Mouse (Mus musculus) hindbrain, postnatal 0 days (tissue): Measurements from ENCODE around the gene Atp13a2. TPM values are rescaled to one million over a fixed set of nuclear protein-coding genes. Genes with fewer than 3 reads are reported as not detected.

Experiments
- ATAC-seq: fragments of 200-750 bp; cut with Nextera tagmentation; 2 replicates; pipeline ENCODE4 v1.8.0; 2017; ENCODE audit warnings: mild to moderate bottlenecking, moderate TSS enrichment, moderate library complexity
- DNase-seq: peaks from one replicate; pipeline ENCODE4 v3.0.0-alpha.2; 2015; ENCODE audit warnings: low spot score
- H3K27ac ChIP-seq: fragments of 300-500 bp; sonication (generic); 2 replicates; pipeline ENCODE4 v1.5.1; 2014; ENCODE audit warnings: mild to moderate bottlenecking
- H3K27me3 ChIP-seq: fragments of 300-500 bp; sonication (generic); 2 replicates; pipeline ENCODE4 v1.6.1; 2014; ENCODE audit warnings: low read length, mixed read lengths; ENCODE audit not compliant: insufficient read depth
- H3K36me3 ChIP-seq: fragments of 300-500 bp; sonication (generic); 2 replicates; pipeline ENCODE4 v1.6.1; 2014; ENCODE audit warnings: low read length, mixed read lengths; ENCODE audit not compliant: insufficient read depth
- H3K4me1 ChIP-seq: fragments of 300-500 bp; sonication (generic); 2 replicates; pipeline ENCODE4 v1.6.1; 2014; ENCODE audit warnings: antibody characterized with exemption, low read length, mixed read lengths; ENCODE audit not compliant: insufficient read depth
- H3K4me2 ChIP-seq: fragments of 300-500 bp; sonication (generic); 2 replicates; pipeline ENCODE4 v1.6.1; 2014; ENCODE audit warnings: low read depth, mild to moderate bottlenecking, low read length, moderate library complexity, mixed read lengths
- H3K4me3 ChIP-seq: fragments of 300-500 bp; sonication (generic); 2 replicates; pipeline ENCODE4 v1.5.1; 2014; ENCODE audit warnings: low read length
- H3K9ac ChIP-seq: fragments of 300-500 bp; sonication (generic); replicated peaks from 2 replicates; pipeline ENCODE4 v1.6.1; 2014; ENCODE audit warnings: mild to moderate bottlenecking, low read length, moderate library complexity, mixed read lengths
- H3K9me3 ChIP-seq: fragments of 300-500 bp; sonication (generic); 2 replicates; pipeline ENCODE4 v1.6.1; 2016; ENCODE audit warnings: low read length, mixed read lengths
- CTCF ChIP-seq: IDR thresholded peaks from 2 replicates; pipeline ENCODE4 v1.5.1; 2016; ENCODE audit warnings: antibody characterized with exemption, control low read depth, low read depth
- WGBS: fragments of 180-500 bp; shearing (Covaris S2); extraction: QIAGEN DNeasy Blood & Tissue Kit; methylation state at CpG from one replicate; pipeline ENCODE4 v1.1.7; 2014; 5-methylcytosine and 5-hydroxymethylcytosine counted together
- polyA plus RNA-seq: library from polyadenylated mRNA; unstranded; fragments of >200 nt; fragmentation: Nextera tagmentation; extraction: Ambion mirVana; gene quantifications from 2 replicates; pipeline ENCODE4 v1.2.1, GENCODE M21; 2015
- total RNA-seq: library from RNA; depleted of rRNA; stranded (reverse); fragments of >200 nt; gene quantifications from 2 replicates; pipeline ENCODE4 v1.2.3, GENCODE M21; 2014

The Atp13a2 gene
- total and polyA plus RNA-seq, 2 experiments from 2014 or later, result 166 to 435 TPM

- H3K27ac ChIP-seq, result no peak overlapping the region
- H3K4me2 ChIP-seq, result no peak overlapping the region
- no peak for TF ChIP-seq CTCF
- H3K27me3 ChIP-seq, result no peaks in the 10 kb centered on the region
- H3K9me3 ChIP-seq, result no peaks in the 10 kb centered on the region
- H3K4me1 ChIP-seq, result peaks cover 12% of the 10 kb centered on the region
- 67% methylated on average over 8 of the region's 8 CpGs for WGBS
- no peak for ATAC-seq
- H3K4me3 ChIP-seq, result no peak overlapping the region
- no peak for DNase-seq
- H3K36me3 ChIP-seq, result peaks cover 9% of the 10 kb centered on the region; the same call in 1 of the 2 replicates
- H3K9ac ChIP-seq, result no peak overlapping the region
These were observed 27.4 kb downstream of the Atp13a2 start for GRCm38 (mm10) chr4:141014114-141014513.

- Histone ChIP-seq H3K36me3 (peaks cover 9% of the 10 kb centered on the region; the same call in 1 of the 2 replicates), H3K4me1 (peaks cover 12% of the 10 kb centered on the region), H3K9ac (no peak overlapping the region), H3K9me3 (no peaks in the 10 kb centered on the region), H3K4me2 (no peak overlapping the region), H3K4me3 (no peak overlapping the region), H3K27me3 (no peaks in the 10 kb centered on the region), H3K27ac (no peak overlapping the region)
- 93% methylated on average over 11 of the region's 11 CpGs for WGBS
- DNase-seq (no peak), ATAC-seq (no peak)
- no peak for TF ChIP-seq CTCF
These were observed 28.2 kb downstream of the Atp13a2 start for GRCm38 (mm10) chr4:141014856-141015255.

- Histone ChIP-seq H3K9me3 (no peaks in the 10 kb centered on the region), H3K4me3 (no peak overlapping the region), H3K27ac (no peak overlapping the region), H3K36me3 (peaks cover 9% of the 10 kb centered on the region; the same call in 1 of the 2 replicates), H3K4me2 (no peak overlapping the region), H3K4me1 (peaks cover 13% of the 10 kb centered on the region), H3K9ac (no peak overlapping the region), H3K27me3 (no peaks in the 10 kb centered on the region)
- DNase-seq (no peak), ATAC-seq (no peak)
- no peak for TF ChIP-seq CTCF
- 59% methylated on average over 7 of the region's 7 CpGs for WGBS
These were observed 28.7 kb downstream of the Atp13a2 start for GRCm38 (mm10) chr4:141015356-141015755.

GRCm38 (mm10) chr4:141016311-141016710, 29.6 kb downstream of the Atp13a2 start:
- no peak overlapping the region for H3K4me2 ChIP-seq
- no peak overlapping the region for H3K4me3 ChIP-seq
- no peaks in the 10 kb centered on the region for H3K9me3 ChIP-seq
- no peak overlapping the region for H3K9ac ChIP-seq
- no peaks in the 10 kb centered on the region for H3K27me3 ChIP-seq
- DNase-seq, result no peak
- peaks cover 17% of the 10 kb centered on the region for H3K4me1 ChIP-seq
- ATAC-seq, result no peak
- peaks cover 9% of the 10 kb centered on the region; the same call in 1 of the 2 replicates for H3K36me3 ChIP-seq
- 81% methylated on average over 9 of the region's 9 CpGs for WGBS
- peak overlapping the region; percentile 5; the same call in 1 of the 2 replicates for H3K27ac ChIP-seq
- no peak for TF ChIP-seq CTCF

- Histone ChIP-seq H3K36me3 (peaks cover 9% of the 10 kb centered on the region; the same call in 1 of the 2 replicates), H3K4me3 (no peak overlapping the region), H3K27me3 (no peaks in the 10 kb centered on the region), H3K4me2 (no peak overlapping the region), H3K9ac (no peak overlapping the region), H3K4me1 (peaks cover 13% of the 10 kb centered on the region; the same call in 1 of the 2 replicates), H3K9me3 (no peaks in the 10 kb centered on the region), H3K27ac (no peak overlapping the region)
- no peak for TF ChIP-seq CTCF
- 76% methylated on average over 29 of the region's 29 CpGs for WGBS
- ATAC-seq, result no peak
- DNase-seq, result no peak
These were observed 31.2 kb downstream of the Atp13a2 start for GRCm38 (mm10) chr4:141017657-141018436.

- DNase-seq (no peak), ATAC-seq (no peak)
- peak overlapping the region; percentile 81; the same call in 1 of the 2 replicates for H3K27ac ChIP-seq
- no peak overlapping the region for H3K4me3 ChIP-seq
- peaks cover 13% of the 10 kb centered on the region; the same call in 1 of the 2 replicates for H3K4me1 ChIP-seq
- no peak for TF ChIP-seq CTCF
- H3K9ac ChIP-seq, result no peak overlapping the region
- WGBS, result 66% methylated on average over 17 of the region's 17 CpGs
- no peaks in the 10 kb centered on the region for H3K27me3 ChIP-seq
- no peak overlapping the region for H3K4me2 ChIP-seq
- H3K9me3 ChIP-seq, result no peaks in the 10 kb centered on the region
- H3K36me3 ChIP-seq, result peaks cover 9% of the 10 kb centered on the region; the same call in 1 of the 2 replicates
These were observed 33.5 kb downstream of the Atp13a2 start for GRCm38 (mm10) chr4:141020220-141020619.
